ENCODE assay signal across 27 mouse cellular contexts in genomic region chr11:106458540-106458939, GRCm38 (mm10).
"Had no signal": no experiment of that assay in that cellular context is flagged by ENCODE, and none has a peak within 500 bp of the region (broad histone marks: within the 10 kb centered on the region; RNA-seq: fewer than 3 reads in every experiment).

No protein-coding gene starts in this region.

- DNase-seq: gastrocnemius, adult 2 months; gastrocnemius, postnatal 10 days; gastrocnemius, postnatal 25 days; heart, adult 18-20 months; heart, postnatal 10 days; heart, postnatal 4 days; kidney, adult 18-20 months; kidney, adult 9 months; kidney, postnatal 14 days; kidney, postnatal 36 days; layer of hippocampus, adult 9-11 months; layer of hippocampus, postnatal 36 days; left cerebral cortex, postnatal 4 days had no signal

- H3K4me1 ChIP-seq: hindbrain, embryonic 10.5 days; hindbrain, embryonic 12.5 days; intestine, embryonic 15.5 days; kidney, embryonic 15.5 days; limb, embryonic 15.5 days had no signal

- H3K27ac ChIP-seq: gastrocnemius, adult 2 months; heart, embryonic 10.5 days; hindbrain, embryonic 10.5 days; hindbrain, embryonic 12.5 days; hindbrain, embryonic 14.5 days; intestine, embryonic 15.5 days; kidney, embryonic 15.5 days; kidney, postnatal 0 days; limb, embryonic 13.5 days; limb, embryonic 15.5 days; liver, embryonic 12.5 days; liver, embryonic 14.5 days had no signal

- H3K9ac ChIP-seq: hindbrain, embryonic 12.5 days; hindbrain, embryonic 14.5 days; intestine, embryonic 15.5 days; kidney, embryonic 15.5 days; limb, embryonic 13.5 days; limb, embryonic 15.5 days; liver, embryonic 12.5 days; liver, embryonic 14.5 days had no signal

- H3K36me3 ChIP-seq: hindbrain, embryonic 12.5 days; intestine, embryonic 15.5 days; kidney, embryonic 15.5 days had no signal

- H3K4me3 ChIP-seq: gastrocnemius, adult 2 months; heart, embryonic 10.5 days; hindbrain, embryonic 10.5 days; hindbrain, embryonic 12.5 days; intestine, embryonic 15.5 days; kidney, embryonic 15.5 days; limb, embryonic 13.5 days; limb, embryonic 15.5 days; liver, embryonic 12.5 days had no signal

- H3K4me2 ChIP-seq: hindbrain, embryonic 12.5 days; hindbrain, embryonic 14.5 days; intestine, embryonic 15.5 days; kidney, embryonic 15.5 days; limb, embryonic 13.5 days; limb, embryonic 15.5 days; liver, embryonic 12.5 days had no signal

- ATAC-seq: hindbrain, embryonic 16.5 days; inflammation-experienced regulatory T-cells, adult 6 months; intestine, embryonic 15.5 days; intestine, postnatal 0 days; liver, embryonic 12.5 days had no signal

- H3K27me3 ChIP-seq: hindbrain, embryonic 12.5 days; intestine, embryonic 15.5 days; kidney, embryonic 15.5 days; limb, embryonic 13.5 days; limb, embryonic 15.5 days; liver, embryonic 12.5 days had no signal

- H3K9me3 ChIP-seq: heart, embryonic 10.5 days; hindbrain, embryonic 10.5 days; hindbrain, embryonic 12.5 days; intestine, embryonic 15.5 days; kidney, embryonic 15.5 days; limb, embryonic 13.5 days; limb, embryonic 15.5 days; liver, embryonic 12.5 days had no signal
